Mouse (Mus musculus): Measurements from ENCODE around the gene Cpeb3. TPM values are rescaled to one million over a fixed set of nuclear protein-coding genes. Genes with fewer than 3 reads are reported as not detected.

The Cpeb3 gene
- polyA plus RNA-seq (2015; fragmentation: Nextera tagmentation; extraction: Ambion mirVana) = 1.4 and 1.7 TPM in 2 replicates

GRCm38 (mm10) chr19:37208176-37208755, at the start of gene Cpeb3:
Gene Cpeb3, minus strand, starts transcription at chr19:37208601.
- ATAC-seq (ENCODE audit: insufficient number of reproducible peaks, insufficient read depth, low FRiP score, low TSS enrichment, low read depth) = no peak
- Histone ChIP-seq H3K9me3 (no peaks in the 10 kb centered on the region), H3K4me3 (peak within 1 kb of the TSS; percentile 100), H3K4me2 (peak within 1 kb of the TSS; percentile 89), H3K36me3 (peaks cover 31% of the 10 kb centered on the region), H3K27me3 (no peaks in the 10 kb centered on the region), H3K27ac (peak within 1 kb of the TSS; percentile 87), H3K9ac (peak within 1 kb of the TSS; percentile 99), H3K4me1 (peaks cover 18% of the 10 kb centered on the region)
- WGBS = under 1% methylated on average over 15 of the region's 15 CpGs

GRCm38 (mm10) chr19:37255321-37255720, 46.9 kb upstream of the Cpeb3 start:
- no peaks in the 10 kb centered on the region for H3K27me3 ChIP-seq
- no peaks in the 10 kb centered on the region for H3K9me3 ChIP-seq
- no peak overlapping the region for H3K4me3 ChIP-seq
- ATAC-seq (ENCODE audit: insufficient number of reproducible peaks, insufficient read depth, low FRiP score, low TSS enrichment, low read depth) = no peak
- no peaks in the 10 kb centered on the region for H3K4me1 ChIP-seq
- no peak overlapping the region for H3K4me2 ChIP-seq
- no peaks in the 10 kb centered on the region for H3K36me3 ChIP-seq
- WGBS = 87% methylated on average over 9 of the region's 9 CpGs
- no peak overlapping the region for H3K27ac ChIP-seq
- no peak overlapping the region for H3K9ac ChIP-seq

- H3K9me3 ChIP-seq = no peaks in the 10 kb centered on the region
- no peak overlapping the region for H3K27ac ChIP-seq
- no peaks in the 10 kb centered on the region for H3K27me3 ChIP-seq
- no peak for ATAC-seq (ENCODE audit: insufficient number of reproducible peaks, insufficient read depth, low FRiP score, low TSS enrichment, low read depth)
- no peak overlapping the region for H3K9ac ChIP-seq
- no peak overlapping the region for H3K4me2 ChIP-seq
- H3K36me3 ChIP-seq = no peaks in the 10 kb centered on the region
- no peaks in the 10 kb centered on the region for H3K4me1 ChIP-seq
- H3K4me3 ChIP-seq = no peak overlapping the region
- 62% methylated on average over 6 of the region's 6 CpGs for WGBS
Observed at GRCm38 (mm10) chr19:37252104-37252503, 43.7 kb upstream of the Cpeb3 start.

GRCm38 (mm10) chr19:37248199-37248598, 39.8 kb upstream of the Cpeb3 start:
- no peak for ATAC-seq (ENCODE audit: insufficient number of reproducible peaks, insufficient read depth, low FRiP score, low TSS enrichment, low read depth)
- H3K4me1 ChIP-seq = no peaks in the 10 kb centered on the region
- WGBS = 73% methylated on average over 3 of the region's 3 CpGs
- H3K9ac ChIP-seq = no peak overlapping the region
- no peaks in the 10 kb centered on the region for H3K27me3 ChIP-seq
- H3K27ac ChIP-seq = no peak overlapping the region
- H3K4me3 ChIP-seq = no peak overlapping the region
- H3K9me3 ChIP-seq = no peaks in the 10 kb centered on the region
- no peaks in the 10 kb centered on the region for H3K36me3 ChIP-seq
- H3K4me2 ChIP-seq = no peak overlapping the region

GRCm38 (mm10) chr19:37246859-37247258, 38.5 kb upstream of the Cpeb3 start:
- Histone ChIP-seq H3K36me3 (no peaks in the 10 kb centered on the region), H3K27ac (no peak overlapping the region), H3K4me1 (no peaks in the 10 kb centered on the region), H3K9ac (no peak overlapping the region), H3K9me3 (no peaks in the 10 kb centered on the region), H3K27me3 (no peaks in the 10 kb centered on the region), H3K4me2 (no peak overlapping the region), H3K4me3 (no peak overlapping the region)
- WGBS = 25% methylated on average over 3 of the region's 3 CpGs
- no peak for ATAC-seq (ENCODE audit: insufficient number of reproducible peaks, insufficient read depth, low FRiP score, low TSS enrichment, low read depth)

GRCm38 (mm10) chr19:37242707-37243106, 34.3 kb upstream of the Cpeb3 start:
- Histone ChIP-seq H3K9me3 (no peaks in the 10 kb centered on the region), H3K4me2 (no peak overlapping the region), H3K4me1 (peaks cover 6% of the 10 kb centered on the region), H3K27ac (no peak overlapping the region), H3K36me3 (no peaks in the 10 kb centered on the region), H3K27me3 (peaks cover 3% of the 10 kb centered on the region), H3K4me3 (no peak overlapping the region), H3K9ac (no peak overlapping the region)
- WGBS = 27% methylated on average over 2 of the region's 2 CpGs
- ATAC-seq (ENCODE audit: insufficient number of reproducible peaks, insufficient read depth, low FRiP score, low TSS enrichment, low read depth) = no peak

- H3K4me2 ChIP-seq = no peak overlapping the region
- peaks cover 6% of the 10 kb centered on the region for H3K4me1 ChIP-seq
- H3K4me3 ChIP-seq = no peak overlapping the region
- ATAC-seq (ENCODE audit: insufficient number of reproducible peaks, insufficient read depth, low FRiP score, low TSS enrichment, low read depth) = no peak
- WGBS = 65% methylated on average over 5 of the region's 5 CpGs
- no peaks in the 10 kb centered on the region for H3K36me3 ChIP-seq
- no peak overlapping the region for H3K9ac ChIP-seq
- H3K27me3 ChIP-seq = peaks cover 10% of the 10 kb centered on the region
- H3K27ac ChIP-seq = no peak overlapping the region
- H3K9me3 ChIP-seq = no peaks in the 10 kb centered on the region
Observed at GRCm38 (mm10) chr19:37241201-37241600, 32.8 kb upstream of the Cpeb3 start.

GRCm38 (mm10) chr19:37239096-37239495, 30.7 kb upstream of the Cpeb3 start:
- H3K9me3 ChIP-seq = no peaks in the 10 kb centered on the region
- WGBS = 15% methylated on average over 4 of the region's 4 CpGs
- H3K4me3 ChIP-seq = no peak overlapping the region

GRCm38 (mm10) chr19:37238651-37239050, 30.2 kb upstream of the Cpeb3 start:
- Histone ChIP-seq H3K4me1 (peaks cover 12% of the 10 kb centered on the region), H3K27me3 (peaks cover 34% of the 10 kb centered on the region), H3K36me3 (no peaks in the 10 kb centered on the region), H3K27ac (no peak overlapping the region), H3K9me3 (no peaks in the 10 kb centered on the region), H3K9ac (no peak overlapping the region), H3K4me3 (no peak overlapping the region), H3K4me2 (no peak overlapping the region)
- ATAC-seq (ENCODE audit: insufficient number of reproducible peaks, insufficient read depth, low FRiP score, low TSS enrichment, low read depth) = no peak
- 14% methylated on average over 7 of the region's 7 CpGs for WGBS

More at GRCm38 (mm10) chr19:37239096-37239495, 30.7 kb upstream of the Cpeb3 start:
- H3K36me3 ChIP-seq = no peaks in the 10 kb centered on the region
- ATAC-seq (ENCODE audit: insufficient number of reproducible peaks, insufficient read depth, low FRiP score, low TSS enrichment, low read depth) = no peak
- H3K27ac ChIP-seq = no peak overlapping the region
- no peak overlapping the region for H3K4me2 ChIP-seq
- H3K27me3 ChIP-seq = peaks cover 30% of the 10 kb centered on the region
- peaks cover 8% of the 10 kb centered on the region for H3K4me1 ChIP-seq
- no peak overlapping the region for H3K9ac ChIP-seq

GRCm38 (mm10) chr19:37237712-37238437, 29.5 kb upstream of the Cpeb3 start:
- H3K4me2 ChIP-seq = 0 out of 2 replicates have a peak overlapping the region, but pooled peaks have one; percentile 14
- H3K4me3 ChIP-seq = no peak overlapping the region
- H3K27me3 ChIP-seq = peaks cover 41% of the 10 kb centered on the region
- no peaks in the 10 kb centered on the region for H3K9me3 ChIP-seq
- WGBS = 6% methylated on average over 15 of the region's 15 CpGs
- H3K4me1 ChIP-seq = peaks cover 14% of the 10 kb centered on the region
- H3K36me3 ChIP-seq = no peaks in the 10 kb centered on the region
- ATAC-seq (ENCODE audit: insufficient number of reproducible peaks, insufficient read depth, low FRiP score, low TSS enrichment, low read depth) = no peak
- no peak overlapping the region for H3K9ac ChIP-seq
- no peak overlapping the region for H3K27ac ChIP-seq

GRCm38 (mm10) chr19:37237306-37237705, 28.9 kb upstream of the Cpeb3 start:
- no peak overlapping the region for H3K4me2 ChIP-seq
- H3K9me3 ChIP-seq = no peaks in the 10 kb centered on the region
- peaks cover 14% of the 10 kb centered on the region for H3K4me1 ChIP-seq
- no peak overlapping the region for H3K9ac ChIP-seq
- no peak overlapping the region for H3K27ac ChIP-seq
- WGBS = 49% methylated on average over 5 of the region's 5 CpGs
- no peak for ATAC-seq (ENCODE audit: insufficient number of reproducible peaks, insufficient read depth, low FRiP score, low TSS enrichment, low read depth)
- no peaks in the 10 kb centered on the region for H3K36me3 ChIP-seq
- H3K27me3 ChIP-seq = peaks cover 44% of the 10 kb centered on the region
- H3K4me3 ChIP-seq = no peak overlapping the region

- peaks cover 44% of the 10 kb centered on the region for H3K27me3 ChIP-seq
- H3K4me1 ChIP-seq = peaks cover 14% of the 10 kb centered on the region
- no peaks in the 10 kb centered on the region for H3K36me3 ChIP-seq
- 53% methylated on average over 8 of the region's 8 CpGs for WGBS
- no peak overlapping the region for H3K9ac ChIP-seq
- H3K9me3 ChIP-seq = no peaks in the 10 kb centered on the region
- no peak overlapping the region for H3K27ac ChIP-seq
- no peak for ATAC-seq (ENCODE audit: insufficient number of reproducible peaks, insufficient read depth, low FRiP score, low TSS enrichment, low read depth)
- H3K4me2 ChIP-seq = no peak overlapping the region
- H3K4me3 ChIP-seq = no peak overlapping the region
Observed at GRCm38 (mm10) chr19:37235818-37236217, 27.4 kb upstream of the Cpeb3 start.
